Mouse (Mus musculus) hindbrain, postnatal 0 days (tissue): ENCODE data around the gene Zmynd12. TPM values are rescaled to one million over a fixed set of nuclear protein-coding genes. Genes with fewer than 3 reads are reported as not detected.

Experiments used
- ATAC-seq: fragments of 200-750 bp; cut with Nextera tagmentation; 2 replicates; pipeline ENCODE4 v1.8.0; 2017; ENCODE audit warnings: mild to moderate bottlenecking, moderate TSS enrichment, moderate library complexity
- DNase-seq: peaks from one replicate; pipeline ENCODE4 v3.0.0-alpha.2; 2015; ENCODE audit warnings: low spot score
- H3K27ac ChIP-seq: fragments of 300-500 bp; sonication (generic); 2 replicates; pipeline ENCODE4 v1.5.1; 2014; ENCODE audit warnings: mild to moderate bottlenecking
- H3K27me3 ChIP-seq: fragments of 300-500 bp; sonication (generic); 2 replicates; pipeline ENCODE4 v1.6.1; 2014; ENCODE audit warnings: low read length, mixed read lengths; ENCODE audit not compliant: insufficient read depth
- H3K36me3 ChIP-seq: fragments of 300-500 bp; sonication (generic); 2 replicates; pipeline ENCODE4 v1.6.1; 2014; ENCODE audit warnings: low read length, mixed read lengths; ENCODE audit not compliant: insufficient read depth
- H3K4me1 ChIP-seq: fragments of 300-500 bp; sonication (generic); 2 replicates; pipeline ENCODE4 v1.6.1; 2014; ENCODE audit warnings: antibody characterized with exemption, low read length, mixed read lengths; ENCODE audit not compliant: insufficient read depth
- H3K4me2 ChIP-seq: fragments of 300-500 bp; sonication (generic); 2 replicates; pipeline ENCODE4 v1.6.1; 2014; ENCODE audit warnings: low read depth, mild to moderate bottlenecking, low read length, moderate library complexity, mixed read lengths
- H3K4me3 ChIP-seq: fragments of 300-500 bp; sonication (generic); 2 replicates; pipeline ENCODE4 v1.5.1; 2014; ENCODE audit warnings: low read length
- H3K9ac ChIP-seq: fragments of 300-500 bp; sonication (generic); replicated peaks from 2 replicates; pipeline ENCODE4 v1.6.1; 2014; ENCODE audit warnings: mild to moderate bottlenecking, low read length, moderate library complexity, mixed read lengths
- H3K9me3 ChIP-seq: fragments of 300-500 bp; sonication (generic); 2 replicates; pipeline ENCODE4 v1.6.1; 2016; ENCODE audit warnings: low read length, mixed read lengths
- CTCF ChIP-seq: IDR thresholded peaks from 2 replicates; pipeline ENCODE4 v1.5.1; 2016; ENCODE audit warnings: antibody characterized with exemption, control low read depth, low read depth
- WGBS: fragments of 180-500 bp; shearing (Covaris S2); extraction: QIAGEN DNeasy Blood & Tissue Kit; methylation state at CpG from one replicate; pipeline ENCODE4 v1.1.7; 2014; 5-methylcytosine and 5-hydroxymethylcytosine counted together
- polyA plus RNA-seq: library from polyadenylated mRNA; unstranded; fragments of >200 nt; fragmentation: Nextera tagmentation; extraction: Ambion mirVana; gene quantifications from 2 replicates; pipeline ENCODE4 v1.2.1, GENCODE M21; 2015
- total RNA-seq: library from RNA; depleted of rRNA; stranded (reverse); fragments of >200 nt; gene quantifications from 2 replicates; pipeline ENCODE4 v1.2.3, GENCODE M21; 2014

Gene Zmynd12
- total and polyA plus RNA-seq, 2 experiments from 2014 or later = 0.51 TPM; not detected in 1

- Histone ChIP-seq H3K9me3 (no peaks in the 10 kb centered on the region), H3K4me2 (no peak overlapping the region), H3K4me3 (no peak overlapping the region), H3K27me3 (no peaks in the 10 kb centered on the region), H3K9ac (no peak overlapping the region), H3K36me3 (no peaks in the 10 kb centered on the region), H3K4me1 (no peaks in the 10 kb centered on the region), H3K27ac (no peak overlapping the region)
- ATAC-seq = no peak
- no peak for TF ChIP-seq CTCF
- 39% methylated on average over 6 of the region's 6 CpGs for WGBS
- DNase-seq = no peak
These were observed 19.9 kb downstream of the Zmynd12 start for GRCm38 (mm10) chr4:119442539-119442938.

GRCm38 (mm10) chr4:119447261-119447660, 24.6 kb downstream of the Zmynd12 start:
- Histone ChIP-seq H3K36me3 (no peaks in the 10 kb centered on the region), H3K4me3 (no peak overlapping the region), H3K4me1 (no peaks in the 10 kb centered on the region), H3K9me3 (no peaks in the 10 kb centered on the region), H3K9ac (no peak overlapping the region), H3K27me3 (no peaks in the 10 kb centered on the region), H3K4me2 (no peak overlapping the region), H3K27ac (no peak overlapping the region)
- 85% methylated on average over 6 of the region's 6 CpGs for WGBS
- ATAC-seq (no peak), DNase-seq (no peak)
- no peak for TF ChIP-seq CTCF

GRCm38 (mm10) chr4:119447786-119448185, 25.2 kb downstream of the Zmynd12 start:
- WGBS = 80% methylated on average over 3 of the region's 3 CpGs
- Histone ChIP-seq H3K9me3 (no peaks in the 10 kb centered on the region), H3K27ac (no peak overlapping the region), H3K27me3 (no peaks in the 10 kb centered on the region), H3K9ac (no peak overlapping the region), H3K4me2 (no peak overlapping the region), H3K36me3 (no peaks in the 10 kb centered on the region), H3K4me1 (no peaks in the 10 kb centered on the region), H3K4me3 (no peak overlapping the region)
- no peak for TF ChIP-seq CTCF
- ATAC-seq (no peak), DNase-seq (no peak)

GRCm38 (mm10) chr4:119450436-119450835, 27.8 kb downstream of the Zmynd12 start:
- no peak for TF ChIP-seq CTCF
- no peak overlapping the region for H3K4me2 ChIP-seq
- DNase-seq (no peak), ATAC-seq (no peak)
- H3K4me1 ChIP-seq = 0 out of 2 replicates have a peak, but pooled peaks cover 5% of the 10 kb centered on the region
- no peaks in the 10 kb centered on the region for H3K9me3 ChIP-seq
- no peak overlapping the region for H3K27ac ChIP-seq
- no peak overlapping the region for H3K4me3 ChIP-seq
- 73% methylated on average over 7 of the region's 7 CpGs for WGBS
- no peak overlapping the region for H3K9ac ChIP-seq
- H3K36me3 ChIP-seq = no peaks in the 10 kb centered on the region
- H3K27me3 ChIP-seq = no peaks in the 10 kb centered on the region

- no peaks in the 10 kb centered on the region for H3K27me3 ChIP-seq
- DNase-seq = no peak
- no peaks in the 10 kb centered on the region for H3K36me3 ChIP-seq
- WGBS = 69% methylated on average over 5 of the region's 5 CpGs
- no peaks in the 10 kb centered on the region for H3K9me3 ChIP-seq
- no peak overlapping the region for H3K9ac ChIP-seq
- no peak overlapping the region for H3K4me2 ChIP-seq
- 0 out of 2 replicates have a peak, but pooled peaks cover 5% of the 10 kb centered on the region for H3K4me1 ChIP-seq
- H3K27ac ChIP-seq = peak overlapping the region; percentile 20; the same call in 1 of the 2 replicates
- no peak for TF ChIP-seq CTCF
- no peak overlapping the region for H3K4me3 ChIP-seq
- ATAC-seq = peak; percentile 55
These were observed 30.5 kb downstream of the Zmynd12 start for GRCm38 (mm10) chr4:119453128-119453527.

GRCm38 (mm10) chr4:119453533-119453932, 30.9 kb downstream of the Zmynd12 start:
- ATAC-seq = peak; percentile 65
- peak overlapping the region; percentile 20; the same call in 1 of the 2 replicates for H3K27ac ChIP-seq
- TF ChIP-seq CTCF = no peak
- H3K9ac ChIP-seq = no peak overlapping the region
- peak; percentile 18 for DNase-seq
- H3K4me3 ChIP-seq = no peak overlapping the region
- 15% methylated on average over 6 of the region's 6 CpGs for WGBS
- H3K4me2 ChIP-seq = no peak overlapping the region
- H3K9me3 ChIP-seq = no peaks in the 10 kb centered on the region
- 0 out of 2 replicates have a peak, but pooled peaks cover 5% of the 10 kb centered on the region for H3K4me1 ChIP-seq
- H3K27me3 ChIP-seq = no peaks in the 10 kb centered on the region
- no peaks in the 10 kb centered on the region for H3K36me3 ChIP-seq

GRCm38 (mm10) chr4:119460296-119460695, 37.7 kb downstream of the Zmynd12 start:
- Histone ChIP-seq H3K36me3 (no peaks in the 10 kb centered on the region), H3K4me3 (no peak overlapping the region), H3K27me3 (no peaks in the 10 kb centered on the region), H3K4me1 (peaks cover 27% of the 10 kb centered on the region), H3K4me2 (0 out of 2 replicates have a peak overlapping the region, but pooled peaks have one; percentile 7), H3K9me3 (no peaks in the 10 kb centered on the region), H3K9ac (no peak overlapping the region), H3K27ac (peak overlapping the region; percentile 74)
- peak; percentile 74 for DNase-seq
- peak; percentile 4; the same call in 1 of the 2 replicates for ATAC-seq
- 48% methylated on average over 5 of the region's 5 CpGs for WGBS
- peak; percentile 75 for TF ChIP-seq CTCF
